Mouse (Mus musculus) bone marrow, adult 2 months (tissue): ENCODE results near the gene Gm10642.

Experiments used
- CTCF ChIP-seq: fragments of 200-500 bp; IDR thresholded peaks from 2 replicates; pipeline ENCODE4 v1.5.1; 2011; ENCODE audit warnings: low read length, control low read depth; ENCODE audit not compliant: control insufficient read depth, insufficient read depth
- POLR2A ChIP-seq: fragments of 200-500 bp; IDR thresholded peaks from 2 replicates; pipeline ENCODE4 v1.6.1; 2011; ENCODE audit warnings: low read depth, mild to moderate bottlenecking, control low read depth, low read length, borderline replicate concordance; ENCODE audit not compliant: control insufficient read depth

DNA sequence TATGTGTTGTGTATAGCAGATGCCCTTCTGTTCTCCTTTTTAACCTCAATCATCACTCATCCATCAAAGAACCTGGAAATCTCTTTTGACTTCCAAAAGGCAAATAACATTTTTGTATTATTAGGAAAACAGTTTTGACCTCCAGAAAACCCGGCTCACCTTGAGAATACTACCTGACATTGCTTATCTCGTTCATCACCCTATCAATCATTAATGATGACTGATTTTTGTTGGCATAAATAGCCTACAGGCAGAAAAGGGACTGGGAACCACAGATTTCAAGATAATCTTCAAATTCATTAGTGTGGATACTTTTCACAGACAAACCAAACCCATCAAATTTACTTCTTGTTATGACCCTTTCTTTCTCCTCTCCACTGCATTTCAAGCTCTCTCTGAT is 2.2 kb upstream of the Gm10642 start:
- TF ChIP-seq POLR2A (no peak), CTCF (no peak)
